Mouse (Mus musculus) intestine, embryonic 16.5 days (tissue): ENCODE measurements around the gene Dgki. TPM values are rescaled to one million over a fixed set of nuclear protein-coding genes. Genes with fewer than 3 reads are reported as not detected.

Experiments
- ATAC-seq: fragments of 200-750 bp; cut with Nextera tagmentation; 2 replicates; pipeline ENCODE4 v1.8.0; 2017; ENCODE audit warnings: moderate TSS enrichment, moderate library complexity
- H3K27ac ChIP-seq: fragments of 300-500 bp; sonication (generic); 2 replicates; pipeline ENCODE4 v1.5.1; 2014; ENCODE audit warnings: mild to moderate bottlenecking, low read length
- H3K27me3 ChIP-seq: fragments of 300-500 bp; sonication (generic); replicated peaks from 2 replicates; pipeline ENCODE4 v1.6.1; 2014; ENCODE audit warnings: low read length, control low read depth, mixed read lengths; ENCODE audit not compliant: control insufficient read depth, insufficient read depth
- H3K36me3 ChIP-seq: fragments of 300-500 bp; sonication (generic); 2 replicates; pipeline ENCODE4 v1.6.1; 2014; ENCODE audit warnings: low read length, control low read depth; ENCODE audit not compliant: control insufficient read depth, insufficient read depth
- H3K4me1 ChIP-seq: fragments of 300-500 bp; sonication (generic); 2 replicates; pipeline ENCODE4 v1.6.1; 2014; ENCODE audit warnings: low read length, control low read depth, mixed read lengths; ENCODE audit not compliant: control insufficient read depth, insufficient read depth
- H3K4me2 ChIP-seq: fragments of 300-500 bp; sonication (generic); 2 replicates; pipeline ENCODE4 v1.6.1; 2014; ENCODE audit warnings: low read depth, low read length, control low read depth
- H3K4me3 ChIP-seq: fragments of 300-500 bp; sonication (generic); 2 replicates; pipeline ENCODE4 v1.5.1; 2014; ENCODE audit warnings: mild to moderate bottlenecking, low read length
- H3K9ac ChIP-seq: fragments of 300-500 bp; sonication (generic); 2 replicates; pipeline ENCODE4 v1.6.1; 2014; ENCODE audit warnings: low read depth, low read length
- H3K9me3 ChIP-seq: fragments of 300-500 bp; sonication (generic); 2 replicates; pipeline ENCODE4 v1.6.1; 2016; ENCODE audit warnings: low read length, control low read depth; ENCODE audit not compliant: control insufficient read depth
- WGBS: fragments of 180-500 bp; shearing (Covaris S2); extraction: QIAGEN DNeasy Blood & Tissue Kit; methylation state at CpG from one replicate; pipeline ENCODE4 v1.1.7; 2014; 5-methylcytosine and 5-hydroxymethylcytosine counted together
- polyA plus RNA-seq: library from polyadenylated mRNA; unstranded; fragments of >200 nt; fragmentation: Nextera tagmentation; extraction: Ambion mirVana; gene quantifications from 2 replicates; pipeline ENCODE4 v1.2.1, GENCODE M21; 2015

Gene Dgki
- polyA plus RNA-seq, 1 experiment from 2014 or later: 0.38 TPM

- Histone ChIP-seq H3K36me3 (no peaks in the 10 kb centered on the region; the same call in 1 of the 2 replicates), H3K9me3 (no peaks in the 10 kb centered on the region), H3K4me3 (no peak overlapping the region), H3K27me3 (no peaks in the 10 kb centered on the region), H3K9ac (no peak overlapping the region), H3K4me2 (no peak overlapping the region), H3K4me1 (peaks cover 6% of the 10 kb centered on the region), H3K27ac (no peak overlapping the region)
- ATAC-seq: no peak
- WGBS: 68% methylated on average over 6 of the region's 6 CpGs
Observed at GRCm38 (mm10) chr6:37327519-37327918, 27.5 kb upstream of the Dgki start.

- Histone ChIP-seq H3K4me2 (no peak overlapping the region), H3K9ac (no peak overlapping the region), H3K4me3 (no peak overlapping the region), H3K4me1 (peaks cover 6% of the 10 kb centered on the region), H3K36me3 (no peaks in the 10 kb centered on the region), H3K27me3 (no peaks in the 10 kb centered on the region), H3K9me3 (no peaks in the 10 kb centered on the region), H3K27ac (peak overlapping the region; percentile 52; the same call in 1 of the 2 replicates)
- no peak; the same call in 1 of the 2 replicates for ATAC-seq
- 25% methylated on average over 8 of the region's 8 CpGs for WGBS
Observed at GRCm38 (mm10) chr6:37326603-37326955, 26.6 kb upstream of the Dgki start.

- no peak overlapping the region for H3K9ac ChIP-seq
Observed at GRCm38 (mm10) chr6:37325906-37326602, 26.1 kb upstream of the Dgki start.

GRCm38 (mm10) chr6:37325076-37325475 lies 25.1 kb upstream of the Dgki start:
- WGBS: 77% methylated on average over 3 of the region's 3 CpGs
- Histone ChIP-seq H3K4me2 (no peak overlapping the region), H3K27me3 (no peaks in the 10 kb centered on the region), H3K27ac (no peak overlapping the region), H3K9me3 (no peaks in the 10 kb centered on the region), H3K4me3 (no peak overlapping the region), H3K9ac (no peak overlapping the region), H3K36me3 (no peaks in the 10 kb centered on the region), H3K4me1 (peaks cover 6% of the 10 kb centered on the region)
- ATAC-seq: no peak

More at GRCm38 (mm10) chr6:37325906-37326602, 26.1 kb upstream of the Dgki start:
- no peaks in the 10 kb centered on the region for H3K27me3 ChIP-seq
- no peaks in the 10 kb centered on the region for H3K36me3 ChIP-seq
- H3K27ac ChIP-seq: peak overlapping the region; percentile 52; the same call in 1 of the 2 replicates
- no peak for ATAC-seq
- H3K4me2 ChIP-seq: no peak overlapping the region
- H3K4me3 ChIP-seq: no peak overlapping the region
- H3K9me3 ChIP-seq: no peaks in the 10 kb centered on the region
- H3K4me1 ChIP-seq: peaks cover 6% of the 10 kb centered on the region
- WGBS: 91% methylated on average over 9 of the region's 9 CpGs

GRCm38 (mm10) chr6:37322641-37323040 lies 22.7 kb upstream of the Dgki start:
- no peak overlapping the region for H3K9ac ChIP-seq
- H3K27me3 ChIP-seq: no peaks in the 10 kb centered on the region
- H3K4me1 ChIP-seq: peaks cover 6% of the 10 kb centered on the region
- no peak overlapping the region for H3K4me3 ChIP-seq
- no peaks in the 10 kb centered on the region for H3K36me3 ChIP-seq
- H3K9me3 ChIP-seq: no peaks in the 10 kb centered on the region
- WGBS: 92% methylated on average over 7 of the region's 7 CpGs
- ATAC-seq: no peak
- no peak overlapping the region for H3K27ac ChIP-seq
- H3K4me2 ChIP-seq: no peak overlapping the region

- Histone ChIP-seq H3K9me3 (no peaks in the 10 kb centered on the region), H3K4me3 (no peak overlapping the region), H3K4me2 (no peak overlapping the region), H3K9ac (no peak overlapping the region), H3K27ac (no peak overlapping the region), H3K36me3 (no peaks in the 10 kb centered on the region), H3K4me1 (peaks cover 6% of the 10 kb centered on the region), H3K27me3 (no peaks in the 10 kb centered on the region)
- ATAC-seq: no peak
- WGBS: 87% methylated on average over 9 of the region's 9 CpGs
Observed at GRCm38 (mm10) chr6:37322088-37322487, 22.1 kb upstream of the Dgki start.

GRCm38 (mm10) chr6:37317904-37318303 lies 17.9 kb upstream of the Dgki start:
- 78% methylated on average over 5 of the region's 5 CpGs for WGBS
- Histone ChIP-seq H3K9ac (no peak overlapping the region), H3K36me3 (no peaks in the 10 kb centered on the region), H3K27me3 (no peaks in the 10 kb centered on the region), H3K4me1 (no peaks in the 10 kb centered on the region), H3K4me2 (no peak overlapping the region), H3K27ac (no peak overlapping the region), H3K4me3 (no peak overlapping the region), H3K9me3 (no peaks in the 10 kb centered on the region)
- no peak for ATAC-seq

GRCm38 (mm10) chr6:37315440-37315839 lies 15.5 kb upstream of the Dgki start:
- H3K27ac ChIP-seq: no peak overlapping the region

GRCm38 (mm10) chr6:37310601-37311000 lies 10.6 kb upstream of the Dgki start:
- 78% methylated on average over 4 of the region's 4 CpGs for WGBS
- H3K9me3 ChIP-seq: no peaks in the 10 kb centered on the region
- no peaks in the 10 kb centered on the region for H3K4me1 ChIP-seq
- H3K4me2 ChIP-seq: no peak overlapping the region
- H3K4me3 ChIP-seq: no peak overlapping the region
- H3K27me3 ChIP-seq: no peaks in the 10 kb centered on the region
- no peak overlapping the region for H3K9ac ChIP-seq
- H3K36me3 ChIP-seq: no peaks in the 10 kb centered on the region
- H3K27ac ChIP-seq: no peak overlapping the region
- no peak for ATAC-seq

More at GRCm38 (mm10) chr6:37315440-37315839, 15.5 kb upstream of the Dgki start:
- ATAC-seq: no peak
- no peaks in the 10 kb centered on the region for H3K4me1 ChIP-seq
- no peak overlapping the region for H3K4me2 ChIP-seq
- H3K9me3 ChIP-seq: no peaks in the 10 kb centered on the region
- H3K4me3 ChIP-seq: no peak overlapping the region
- H3K36me3 ChIP-seq: no peaks in the 10 kb centered on the region
- H3K9ac ChIP-seq: no peak overlapping the region
- H3K27me3 ChIP-seq: no peaks in the 10 kb centered on the region

GRCm38 (mm10) chr6:37306616-37307015 lies 6.6 kb upstream of the Dgki start:
- Histone ChIP-seq H3K9me3 (no peaks in the 10 kb centered on the region), H3K4me3 (no peak overlapping the region), H3K27me3 (peaks cover 1% of the 10 kb centered on the region; the same call in 1 of the 2 replicates), H3K4me1 (no peaks in the 10 kb centered on the region), H3K36me3 (no peaks in the 10 kb centered on the region), H3K9ac (no peak overlapping the region), H3K27ac (no peak overlapping the region), H3K4me2 (no peak overlapping the region)
- no peak for ATAC-seq
- 95% methylated on average over 1 of the region's 1 CpGs for WGBS
